Mouse (Mus musculus) limb, embryonic 11.5 days (tissue): ENCODE measurements around the gene Ncf2. TPM values are rescaled to one million over a fixed set of nuclear protein-coding genes. Genes with fewer than 3 reads are reported as not detected.

Experiments used
- ATAC-seq: fragments of 200-750 bp; cut with Nextera tagmentation; 2 replicates; pipeline ENCODE4 v1.8.0; 2017; ENCODE audit warnings: low read depth; ENCODE audit not compliant: insufficient number of reproducible peaks, low FRiP score, low TSS enrichment
- DNase-seq: peaks from one replicate; pipeline ENCODE4 v3.0.0-alpha.2; 2015; ENCODE audit warnings: low spot score
- H3K27ac ChIP-seq: fragments of 300-500 bp; sonication (generic); replicated peaks from 2 replicates; pipeline ENCODE4 v1.5.1; 2014; ENCODE audit warnings: low read depth, mild to moderate bottlenecking, low read length
- H3K27me3 ChIP-seq: fragments of 300-500 bp; sonication (generic); 2 replicates; pipeline ENCODE4 v1.6.1; 2014; ENCODE audit warnings: mild to moderate bottlenecking, low read length, mixed read lengths; ENCODE audit not compliant: control insufficient read depth, insufficient read depth
- H3K36me3 ChIP-seq: fragments of 300-500 bp; sonication (generic); 2 replicates; pipeline ENCODE4 v1.6.1; 2014; ENCODE audit warnings: mild to moderate bottlenecking, low read length, moderate library complexity, mixed read lengths; ENCODE audit not compliant: control insufficient read depth, insufficient read depth
- H3K4me1 ChIP-seq: fragments of 300-500 bp; sonication (generic); 2 replicates; pipeline ENCODE4 v1.6.1; 2014; ENCODE audit warnings: low read length, mixed read lengths; ENCODE audit not compliant: control insufficient read depth, insufficient read depth
- H3K4me2 ChIP-seq: fragments of 300-500 bp; sonication (generic); 2 replicates; pipeline ENCODE4 v1.6.1; 2014; ENCODE audit warnings: low read depth, mild to moderate bottlenecking, moderate library complexity; ENCODE audit not compliant: severe bottlenecking
- H3K4me3 ChIP-seq: fragments of 300-500 bp; sonication (generic); 2 replicates; pipeline ENCODE4 v1.5.1; 2014; ENCODE audit warnings: low read depth, low read length
- H3K9ac ChIP-seq: fragments of 300-500 bp; sonication (generic); 2 replicates; pipeline ENCODE4 v1.6.1; 2014; ENCODE audit warnings: mild to moderate bottlenecking, low read length
- H3K9me3 ChIP-seq: fragments of 300-500 bp; sonication (generic); 2 replicates; pipeline ENCODE4 v1.6.1; 2016; ENCODE audit warnings: low read length; ENCODE audit not compliant: control insufficient read depth
- WGBS: fragments of 180-500 bp; shearing (Covaris S2); extraction: QIAGEN DNeasy Blood & Tissue Kit; methylation state at CpG from one replicate; pipeline ENCODE4 v1.1.7; 2014; 5-methylcytosine and 5-hydroxymethylcytosine counted together
- polyA plus RNA-seq: library from polyadenylated mRNA; unstranded; fragments of >200 nt; fragmentation: Nextera tagmentation; extraction: Ambion mirVana; gene quantifications from 2 replicates; pipeline ENCODE4 v1.2.1, GENCODE M21; 2014

Ncf2 gene
- polyA plus RNA-seq, 1 experiment from 2014 or later, result 2.4 TPM

GRCm38 (mm10) chr1:152831619-152832018, 31.6 kb downstream of the Ncf2 start:
- ATAC-seq (no peak), DNase-seq (no peak)
- no peak overlapping the region for H3K9ac ChIP-seq
- H3K4me1 ChIP-seq, result no peaks in the 10 kb centered on the region
- no peak overlapping the region for H3K27ac ChIP-seq
- WGBS, result 80% methylated on average over 5 of the region's 5 CpGs
- H3K9me3 ChIP-seq, result no peaks in the 10 kb centered on the region
- no peaks in the 10 kb centered on the region; the same call in 1 of the 2 replicates for H3K36me3 ChIP-seq
- no peak overlapping the region for H3K4me2 ChIP-seq
- H3K27me3 ChIP-seq, result no peaks in the 10 kb centered on the region
- no peak overlapping the region for H3K4me3 ChIP-seq

GRCm38 (mm10) chr1:152832316-152832715, 32.3 kb downstream of the Ncf2 start:
- H3K27me3 ChIP-seq, result no peaks in the 10 kb centered on the region
- H3K27ac ChIP-seq, result no peak overlapping the region

GRCm38 (mm10) chr1:152835061-152835460, 35.1 kb downstream of the Ncf2 start:
- H3K36me3 ChIP-seq, result peaks cover 8% of the 10 kb centered on the region; the same call in 1 of the 2 replicates
- ATAC-seq, result no peak
- no peak overlapping the region for H3K27ac ChIP-seq
- H3K4me1 ChIP-seq, result no peaks in the 10 kb centered on the region
- no peak overlapping the region for H3K4me2 ChIP-seq
- H3K4me3 ChIP-seq, result no peak overlapping the region
- 93% methylated on average over 3 of the region's 3 CpGs for WGBS
- H3K27me3 ChIP-seq, result no peaks in the 10 kb centered on the region
- no peak overlapping the region for H3K9ac ChIP-seq
- no peak for DNase-seq
- H3K9me3 ChIP-seq, result no peaks in the 10 kb centered on the region

More at GRCm38 (mm10) chr1:152832316-152832715, 32.3 kb downstream of the Ncf2 start:
- 87% methylated on average over 6 of the region's 6 CpGs for WGBS
- no peaks in the 10 kb centered on the region; the same call in 1 of the 2 replicates for H3K36me3 ChIP-seq
- no peak overlapping the region for H3K4me3 ChIP-seq
- no peaks in the 10 kb centered on the region for H3K9me3 ChIP-seq
- H3K9ac ChIP-seq, result no peak overlapping the region
- no peak for ATAC-seq
- no peak overlapping the region for H3K4me2 ChIP-seq
- H3K4me1 ChIP-seq, result no peaks in the 10 kb centered on the region
- no peak for DNase-seq

- Histone ChIP-seq H3K36me3 (peaks cover 21% of the 10 kb centered on the region), H3K4me2 (no peak overlapping the region), H3K9me3 (no peaks in the 10 kb centered on the region), H3K9ac (no peak overlapping the region), H3K27ac (no peak overlapping the region), H3K27me3 (no peaks in the 10 kb centered on the region), H3K4me3 (no peak overlapping the region), H3K4me1 (no peaks in the 10 kb centered on the region)
- WGBS, result 87% methylated on average over 11 of the region's 11 CpGs
- ATAC-seq (no peak), DNase-seq (no peak)
Measured at GRCm38 (mm10) chr1:152838026-152838702, 38.2 kb downstream of the Ncf2 start.

- Histone ChIP-seq H3K27me3 (no peaks in the 10 kb centered on the region), H3K4me3 (no peak overlapping the region)
- 92% methylated on average over 12 of the region's 12 CpGs for WGBS
Measured at GRCm38 (mm10) chr1:152838841-152839240, 38.8 kb downstream of the Ncf2 start.

GRCm38 (mm10) chr1:152840343-152840742, 40.3 kb downstream of the Ncf2 start:
- DNase-seq (no peak), ATAC-seq (no peak)
- no peaks in the 10 kb centered on the region for H3K27me3 ChIP-seq
- H3K4me1 ChIP-seq, result no peaks in the 10 kb centered on the region
- H3K36me3 ChIP-seq, result peaks cover 32% of the 10 kb centered on the region
- H3K27ac ChIP-seq, result no peak overlapping the region
- H3K4me3 ChIP-seq, result no peak overlapping the region
- H3K9ac ChIP-seq, result no peak overlapping the region
- 92% methylated on average over 3 of the region's 3 CpGs for WGBS
- no peak overlapping the region for H3K4me2 ChIP-seq
- no peaks in the 10 kb centered on the region for H3K9me3 ChIP-seq

More at GRCm38 (mm10) chr1:152838841-152839240, 38.8 kb downstream of the Ncf2 start:
- H3K4me1 ChIP-seq, result no peaks in the 10 kb centered on the region
- DNase-seq (no peak), ATAC-seq (no peak)
- H3K27ac ChIP-seq, result no peak overlapping the region
- no peak overlapping the region for H3K9ac ChIP-seq
- H3K36me3 ChIP-seq, result peaks cover 25% of the 10 kb centered on the region
- no peaks in the 10 kb centered on the region for H3K9me3 ChIP-seq
- H3K4me2 ChIP-seq, result no peak overlapping the region

- Histone ChIP-seq H3K4me1 (no peaks in the 10 kb centered on the region), H3K9ac (no peak overlapping the region), H3K4me3 (no peak overlapping the region), H3K27me3 (no peaks in the 10 kb centered on the region), H3K4me2 (no peak overlapping the region), H3K9me3 (no peaks in the 10 kb centered on the region), H3K27ac (no peak overlapping the region), H3K36me3 (peaks cover 35% of the 10 kb centered on the region)
- 94% methylated on average over 2 of the region's 2 CpGs for WGBS
- ATAC-seq, result no peak
- DNase-seq, result no peak
Measured at GRCm38 (mm10) chr1:152841057-152841456, 41.1 kb downstream of the Ncf2 start.

GRCm38 (mm10) chr1:152844634-152845033, 44.6 kb downstream of the Ncf2 start:
- 92% methylated on average over 1 of the region's 1 CpGs for WGBS
- H3K36me3 ChIP-seq, result peaks cover 40% of the 10 kb centered on the region
- no peak for ATAC-seq

More at GRCm38 (mm10) chr1:152844634-152845033, 44.6 kb downstream of the Ncf2 start:
- H3K4me1 ChIP-seq, result no peaks in the 10 kb centered on the region
- H3K9ac ChIP-seq, result no peak overlapping the region
- no peaks in the 10 kb centered on the region for H3K27me3 ChIP-seq
- no peaks in the 10 kb centered on the region for H3K9me3 ChIP-seq
- no peak for DNase-seq
- H3K4me3 ChIP-seq, result no peak overlapping the region
- no peak overlapping the region for H3K27ac ChIP-seq
- no peak overlapping the region for H3K4me2 ChIP-seq
